Comparison of ENCODE assay signal across 7 mouse cellular contexts in genomic region chr16:96081742-96082241, GRCm38 (mm10). TPM values are rescaled to one million over a fixed set of nuclear protein-coding genes. Genes with fewer than 3 reads are reported as not detected.
A peak's percentile ranks its signal among the peaks of the same experiment; 100 is the strongest.
DNase-seq lines count a peak whose midpoint lies in the region; ATAC-seq and TF ChIP-seq lines count a peak whose summit lies in the region.

No protein-coding gene starts in this region.

- peak overlapping the region; percentile 90 for H3K9ac ChIP-seq in heart, postnatal 0 days (replicated peaks; ENCODE audit: low read depth, low read length)
- H3K9ac ChIP-seq in midbrain, embryonic 12.5 days (replicated peaks): peak overlapping the region; percentile 99

- H3K4me2 ChIP-seq in heart, postnatal 0 days (ENCODE audit: low read depth, low read length): peak overlapping the region; percentile 75
- peak overlapping the region; percentile 69 for H3K4me2 ChIP-seq in midbrain, embryonic 12.5 days (replicated peaks)

- peak overlapping the region; percentile 98 for H3K27ac ChIP-seq in heart, postnatal 0 days (ENCODE audit: low read depth)
- peak overlapping the region; percentile 96 for H3K27ac ChIP-seq in midbrain, embryonic 12.5 days (replicated peaks)

- H3K79me3 ChIP-seq in C2C12 (ENCODE audit: low read depth): peaks cover 38% of the 10 kb centered on the region

- 0% methylated on average over 57 of the region's 68 CpGs for WGBS in heart, postnatal 0 days
- WGBS in midbrain, embryonic 12.5 days: under 1% methylated on average over 55 of the region's 68 CpGs

- ATAC-seq in heart, postnatal 0 days (ENCODE audit: insufficient read depth, low read depth): peak; percentile 15
- peak; percentile 44 for ATAC-seq in midbrain, embryonic 12.5 days (ENCODE audit: low FRiP score, low read depth)

- H3ac ChIP-seq in C2C12 (ENCODE audit: control insufficient read depth, insufficient read length, low read depth): peak overlapping the region; percentile 79

- peak; percentile 41 for DNase-seq in ES-CJ7 (ENCODE audit: low read depth, low spot score)
- peak; percentile 82 for DNase-seq in cerebellum, adult 9-11 months
- peak; percentile 39 for DNase-seq in heart, postnatal 0 days (ENCODE audit: low spot score)
- peak; percentile 59 for DNase-seq in left cerebral cortex, postnatal 4 days
- peak; percentile 78 for DNase-seq in testis, postnatal 14 days (ENCODE audit: low spot score)

- intact Hi-C loops in left cerebral cortex, postnatal 4 days (cut with DNase I): no loop called here

- H3K4me3 ChIP-seq in C2C12 (ENCODE audit: insufficient read depth, poor library complexity, severe bottlenecking): peak overlapping the region; percentile 94
- H3K4me3 ChIP-seq in heart, postnatal 0 days (ENCODE audit: low read depth, low read length): peak overlapping the region; percentile 76
- peak overlapping the region; percentile 98 for H3K4me3 ChIP-seq in midbrain, embryonic 12.5 days

- peaks cover 51% of the 10 kb centered on the region for H3K79me2 ChIP-seq in C2C12 (ENCODE audit: control insufficient read depth, insufficient read depth)

- peaks cover 26% of the 10 kb centered on the region for H3K36me3 ChIP-seq in C2C12 (ENCODE audit: control insufficient read depth, insufficient read depth)
- peaks cover 33% of the 10 kb centered on the region; the same call in 1 of the 2 replicates for H3K36me3 ChIP-seq in heart, postnatal 0 days (replicated peaks; ENCODE audit: control insufficient read depth, insufficient read depth, low read length)
- H3K36me3 ChIP-seq in midbrain, embryonic 12.5 days: peaks cover 38% of the 10 kb centered on the region

- no peaks in the 10 kb centered on the region for H3K27me3 ChIP-seq in C2C12 (ENCODE audit: control insufficient read depth, insufficient read depth, insufficient read length)
- no peaks in the 10 kb centered on the region for H3K27me3 ChIP-seq in heart, postnatal 0 days (ENCODE audit: control insufficient read depth, insufficient read depth, low read length)
- H3K27me3 ChIP-seq in midbrain, embryonic 12.5 days: no peaks in the 10 kb centered on the region

- H3K9me3 ChIP-seq in heart, postnatal 0 days (replicated peaks; ENCODE audit: control insufficient read depth, low read length): no peaks in the 10 kb centered on the region
- H3K9me3 ChIP-seq in midbrain, embryonic 12.5 days: no peaks in the 10 kb centered on the region

- TF ChIP-seq EP300 in heart, postnatal 0 days (IDR thresholded peaks at IDR 0.05; ENCODE audit: low read depth): no peak

- TF ChIP-seq CTCF in C2C12 (IDR thresholded peaks at IDR 0.05; ENCODE audit: control insufficient read depth, insufficient read depth, insufficient read length): no peak
- TF ChIP-seq CTCF in heart, postnatal 0 days (IDR thresholded peaks at IDR 0.05; ENCODE audit: low read depth): no peak

- H3K4me1 ChIP-seq in heart, postnatal 0 days (ENCODE audit: control insufficient read depth, insufficient read depth): peaks cover 14% of the 10 kb centered on the region
- peaks cover 20% of the 10 kb centered on the region for H3K4me1 ChIP-seq in midbrain, embryonic 12.5 days

TF ChIP-seq in C2C12, 6 proteins besides CTCF, POLR2A, EP300 and RAD21:
- TF ChIP-seq MYOG (IDR thresholded peaks at IDR 0.05; ENCODE audit: control insufficient read depth, extremely low read depth, insufficient read length) (no peak), MYOD1 (IDR thresholded peaks at IDR 0.05; ENCODE audit: control insufficient read depth, insufficient read length, low read depth) (no peak), MAX (IDR thresholded peaks at IDR 0.05) (no peak), CEBPB (IDR thresholded peaks at IDR 0.05; ENCODE audit: low read depth) (no peak), USF1 (IDR thresholded peaks at IDR 0.05; ENCODE audit: low read depth) (no peak), FOSL1 (IDR thresholded peaks at IDR 0.05; ENCODE audit: insufficient read depth, low read length, poor library complexity, severe bottlenecking) (no peak)

RNA-seq across cellular contexts. Expression of gene Brwd1, which starts 0.5 kb away (rescaled TPM):
- 11.1 TPM for polyA plus RNA-seq in C2C12 (2012; fragmentation: generic; extraction: Trizol)
- total RNA-seq in heart, postnatal 0 days (2014; rRNA removed; ENCODE audit: low replicate concordance): 69.0 and 72.1 TPM in 2 replicates
- 53.0 and 55.9 TPM in 2 replicates for polyA plus RNA-seq in heart, postnatal 0 days (2015; fragmentation: Nextera tagmentation; extraction: Ambion mirVana)
- total RNA-seq in left cerebral cortex, postnatal 4 days (2021): 100 to 1,000 TPM; 131 to 135 TPM
- 210 and 222 TPM in 2 replicates for polyA plus RNA-seq in midbrain, embryonic 12.5 days (2016; fragmentation: Nextera tagmentation; extraction: Ambion mirVana)

RNA-seq across cellular contexts. Expression of gene Hmgn1, which starts 45.7 kb away (rescaled TPM):
- polyA plus RNA-seq in C2C12 (2012; fragmentation: generic; extraction: Trizol): 325 TPM
- 56.7 and 76.8 TPM in 2 replicates for total RNA-seq in heart, postnatal 0 days (2014; rRNA removed; ENCODE audit: low replicate concordance)
- polyA plus RNA-seq in heart, postnatal 0 days (2015; fragmentation: Nextera tagmentation; extraction: Ambion mirVana): 157 and 159 TPM in 2 replicates
- total RNA-seq in left cerebral cortex, postnatal 4 days (2021): 100 to 1,000 TPM; 102 to 103 TPM
- polyA plus RNA-seq in midbrain, embryonic 12.5 days (2016; fragmentation: Nextera tagmentation; extraction: Ambion mirVana): 718 and 726 TPM in 2 replicates

Comparison
In these comparisons a context has a peak if more than half of its experiments do, and no peak if none do; other contexts are left out.
1. Peak in every context shown above with its lines: DNase-seq, ATAC-seq, H3K4me3 ChIP-seq and H3K27ac ChIP-seq.